Mouse (Mus musculus): Measurements from ENCODE around the gene Gpn3.

- TF ChIP-seq POU5F1 (IDR thresholded peaks at IDR 0.05; ENCODE audit: borderline replicate concordance, low read length): no peak
- TF ChIP-seq CTCF (conservative IDR thresholded peaks at IDR 0.05; ENCODE audit: low read length): no peak
These were observed 20.7 kb downstream of the Gpn3 start for GRCm38 (mm10) chr5:122392227-122393004.

All from E14TG2a.4 (cell line).